Mouse (Mus musculus) liver, embryonic 13.5 days (tissue): Measurements from ENCODE around the gene Diaph2. TPM values are rescaled to one million over a fixed set of nuclear protein-coding genes. Genes with fewer than 3 reads are reported as not detected.

ENCODE experiments used
- ATAC-seq: fragments of 200-750 bp; cut with Nextera tagmentation; 2 replicates; pipeline ENCODE4 v1.8.0; 2017; ENCODE audit warnings: low read depth, mild to moderate bottlenecking, moderate number of reproducible peaks, moderate library complexity
- DNase-seq: peaks from one replicate; pipeline ENCODE4 v3.0.0; 2022
- H3K27ac ChIP-seq: fragments of 300-500 bp; sonication (generic); 2 replicates; pipeline ENCODE4 v1.5.1; 2015; ENCODE audit warnings: moderate library complexity, mild to moderate bottlenecking, inconsistent platforms
- H3K27me3 ChIP-seq: fragments of 300-500 bp; sonication (generic); 2 replicates; pipeline ENCODE4 v1.6.1; 2015; ENCODE audit warnings: mild to moderate bottlenecking, inconsistent platforms
- H3K36me3 ChIP-seq: fragments of 300-500 bp; sonication (generic); 2 replicates; pipeline ENCODE4 v1.6.1; 2015; ENCODE audit warnings: mild to moderate bottlenecking, inconsistent platforms
- H3K4me1 ChIP-seq: fragments of 300-500 bp; sonication (generic); replicated peaks from 2 replicates; pipeline ENCODE4 v1.6.1; 2015; ENCODE audit warnings: inconsistent platforms
- H3K4me2 ChIP-seq: fragments of 300-500 bp; sonication (generic); 2 replicates; pipeline ENCODE4 v1.6.1; 2015; ENCODE audit warnings: inconsistent platforms, mild to moderate bottlenecking, moderate library complexity
- H3K4me3 ChIP-seq: fragments of 300-500 bp; sonication (generic); replicated peaks from 2 replicates; pipeline ENCODE4 v1.5.1; 2015; ENCODE audit warnings: mild to moderate bottlenecking, inconsistent platforms
- H3K9ac ChIP-seq: fragments of 300-500 bp; sonication (generic); 2 replicates; pipeline ENCODE4 v1.6.1; 2015; ENCODE audit warnings: mild to moderate bottlenecking, inconsistent platforms
- H3K9me3 ChIP-seq: fragments of 300-500 bp; sonication (generic); replicated peaks from 2 replicates; pipeline ENCODE4 v1.6.1; 2016; ENCODE audit warnings: inconsistent platforms
- WGBS: fragments of 180-500 bp; shearing (Covaris S2); methylation state at CpG from one replicate; pipeline ENCODE4 v1.1.7; 2015; ENCODE audit not compliant: insufficient replicate concordance; 5-methylcytosine and 5-hydroxymethylcytosine counted together
- polyA plus RNA-seq: library from polyadenylated mRNA; unstranded; fragments of >200 nt; fragmentation: Nextera tagmentation; extraction: Ambion mirVana; gene quantifications from 2 replicates; pipeline ENCODE4 v1.2.1, GENCODE M21; 2015

Gene Diaph2
- polyA plus RNA-seq, 1 experiment from 2014 or later, result 1.1 TPM

GRCm38 (mm10) chrX:130502680-130503464 lies 753.3 kb downstream of the Diaph2 start:
- H3K4me2 ChIP-seq, result no peak overlapping the region
- no peak overlapping the region for H3K4me3 ChIP-seq
- no peak overlapping the region for H3K9ac ChIP-seq
- H3K4me1 ChIP-seq, result no peaks in the 10 kb centered on the region
- no peaks in the 10 kb centered on the region for H3K27me3 ChIP-seq
- 70% methylated on average over 12 of the region's 12 CpGs for WGBS
- H3K9me3 ChIP-seq, result no peaks in the 10 kb centered on the region
- no peak for DNase-seq
- ATAC-seq, result no peak
- no peaks in the 10 kb centered on the region for H3K36me3 ChIP-seq
- no peak overlapping the region for H3K27ac ChIP-seq

- Histone ChIP-seq H3K9me3 (no peaks in the 10 kb centered on the region), H3K4me1 (no peaks in the 10 kb centered on the region), H3K36me3 (no peaks in the 10 kb centered on the region), H3K9ac (no peak overlapping the region), H3K4me2 (no peak overlapping the region), H3K27me3 (no peaks in the 10 kb centered on the region), H3K27ac (no peak overlapping the region), H3K4me3 (no peak overlapping the region)
- ATAC-seq (no peak), DNase-seq (no peak)
- WGBS, result 57% methylated on average over 3 of the region's 3 CpGs
These were observed 753.9 kb downstream of the Diaph2 start for GRCm38 (mm10) chrX:130503465-130503860.

- Histone ChIP-seq H3K4me3 (no peak overlapping the region), H3K27me3 (no peaks in the 10 kb centered on the region), H3K4me1 (no peaks in the 10 kb centered on the region), H3K36me3 (no peaks in the 10 kb centered on the region), H3K4me2 (no peak overlapping the region), H3K9ac (no peak overlapping the region), H3K27ac (no peak overlapping the region), H3K9me3 (no peaks in the 10 kb centered on the region)
- no peak for ATAC-seq
- 41% methylated on average over 5 of the region's 5 CpGs for WGBS
- no peak for DNase-seq
These were observed 756.1 kb downstream of the Diaph2 start for GRCm38 (mm10) chrX:130505626-130506025.
